Mouse (Mus musculus) heart, postnatal 14 days (tissue): Measurements from ENCODE around the gene Ppm1h. TPM values are rescaled to one million over a fixed set of nuclear protein-coding genes. Genes with fewer than 3 reads are reported as not detected.

Experiments
- DNase-seq, 2 experiments: peaks; one replicate each; pipeline ENCODE4 v3.0.0; 2021 to 2022
- intact Hi-C: fragments of 180-260 bp; cut with DNase I; formaldehyde crosslinking; loops from one replicate; pipeline ENCODE4 v1.15.1; 2025
- total RNA-seq, 2 experiments: library from RNA; stranded (reverse); gene quantifications; 2 replicates each; pipeline ENCODE4 v1.2.3; 2021

The Ppm1h gene
- total RNA-seq, 2 experiments from 2014 or later: 8.3 to 9.5 TPM

- no peak for DNase-seq
- intact Hi-C loops: no loop called here
These were observed 60.5 kb downstream of the Ppm1h start for GRCm38 (mm10) chr10:122739037-122739436.

- intact Hi-C loops: no loop called here
- DNase-seq: no peak
These were observed 61.6 kb downstream of the Ppm1h start for GRCm38 (mm10) chr10:122740117-122740516.

DNA sequence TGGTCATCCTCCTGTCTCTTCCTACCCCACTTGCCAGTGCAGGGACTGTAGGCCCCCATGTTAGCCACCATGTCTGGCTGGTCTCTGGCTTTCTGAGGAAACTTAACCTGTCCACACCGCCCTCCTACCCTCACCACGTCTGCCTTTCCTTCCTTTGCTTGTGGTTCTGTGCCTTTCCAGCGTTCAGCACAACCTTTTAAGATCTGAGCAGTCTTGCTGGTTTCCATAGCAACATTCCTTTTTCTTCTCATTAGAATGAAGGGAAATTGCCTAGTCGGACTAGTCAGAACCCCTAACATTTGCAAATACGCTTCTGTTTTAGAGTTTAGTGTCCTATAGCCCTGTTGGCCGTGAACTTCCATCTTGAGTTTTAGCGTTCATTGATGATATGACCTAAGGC is 62.6 kb downstream of the Ppm1h start:
- DNase-seq: no peak
- intact Hi-C loops: no loop called here

DNA sequence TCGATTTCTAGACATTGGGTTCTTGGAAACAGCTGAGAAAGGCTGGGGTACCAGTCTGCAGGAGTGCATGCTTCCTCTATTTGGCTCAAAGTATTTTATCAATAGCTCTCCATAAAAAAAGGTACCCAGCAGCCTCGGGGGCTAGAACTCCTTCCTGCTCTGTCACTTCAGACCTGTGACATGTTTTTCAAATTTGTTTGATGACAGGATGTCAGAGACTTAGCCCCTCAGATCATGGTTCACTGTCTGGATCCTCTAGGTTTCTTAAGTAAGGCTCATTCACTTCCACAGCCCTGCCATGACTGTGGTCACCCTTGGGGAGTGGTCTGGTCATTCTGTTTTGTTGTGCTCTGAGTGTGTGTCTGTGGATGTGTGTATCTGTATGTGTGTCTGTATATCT is 63.6 kb downstream of the Ppm1h start:
- no peak for DNase-seq
- intact Hi-C loops: no loop called here

DNA sequence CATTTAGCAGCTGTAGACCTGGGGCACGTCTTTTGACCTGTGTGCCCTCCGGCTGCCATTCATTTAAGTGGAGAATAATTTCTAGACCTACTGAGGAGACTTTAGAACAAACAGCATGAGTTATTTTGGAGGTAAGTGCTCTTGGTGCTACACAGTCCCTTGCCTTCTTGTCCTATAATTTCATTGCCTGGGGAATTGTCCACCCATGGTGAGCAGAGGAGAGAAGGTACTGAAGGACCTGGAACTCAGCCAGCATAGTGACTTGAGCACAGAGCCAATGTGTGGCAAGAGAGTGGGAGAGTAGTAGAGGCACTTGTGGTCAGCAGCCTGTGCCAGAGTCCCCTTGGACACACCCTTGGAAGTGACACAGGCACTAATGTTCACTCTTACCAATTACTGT is 64.8 kb downstream of the Ppm1h start:
- no peak for DNase-seq
- intact Hi-C loops: no loop called here

DNA sequence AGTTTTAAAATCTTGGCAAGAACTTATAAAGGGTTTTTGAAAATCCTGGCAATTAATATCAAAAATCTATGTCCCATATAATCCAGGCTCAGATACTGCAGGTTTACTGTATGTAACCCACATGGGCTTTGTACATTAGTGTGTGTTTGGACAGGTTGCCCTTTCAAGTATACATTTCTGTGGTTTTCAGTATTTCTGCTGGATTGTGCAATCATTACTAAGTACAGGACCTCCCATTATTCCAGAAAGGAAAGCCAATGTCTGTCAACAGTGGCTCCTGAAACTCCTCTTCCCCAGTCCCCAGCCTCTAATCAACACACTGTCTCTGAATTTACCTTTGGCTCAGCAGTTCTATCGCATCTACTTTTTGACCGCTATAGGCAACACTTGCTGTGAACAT is 66.4 kb downstream of the Ppm1h start:
- no peak for DNase-seq

GRCm38 (mm10) chr10:122746211-122746610 is 67.6 kb downstream of the Ppm1h start:
- intact Hi-C loops: no loop called here
- no peak for DNase-seq

More for the DNA sequence above, 66.4 kb downstream of the Ppm1h start:
- intact Hi-C loops: no loop called here

DNA sequence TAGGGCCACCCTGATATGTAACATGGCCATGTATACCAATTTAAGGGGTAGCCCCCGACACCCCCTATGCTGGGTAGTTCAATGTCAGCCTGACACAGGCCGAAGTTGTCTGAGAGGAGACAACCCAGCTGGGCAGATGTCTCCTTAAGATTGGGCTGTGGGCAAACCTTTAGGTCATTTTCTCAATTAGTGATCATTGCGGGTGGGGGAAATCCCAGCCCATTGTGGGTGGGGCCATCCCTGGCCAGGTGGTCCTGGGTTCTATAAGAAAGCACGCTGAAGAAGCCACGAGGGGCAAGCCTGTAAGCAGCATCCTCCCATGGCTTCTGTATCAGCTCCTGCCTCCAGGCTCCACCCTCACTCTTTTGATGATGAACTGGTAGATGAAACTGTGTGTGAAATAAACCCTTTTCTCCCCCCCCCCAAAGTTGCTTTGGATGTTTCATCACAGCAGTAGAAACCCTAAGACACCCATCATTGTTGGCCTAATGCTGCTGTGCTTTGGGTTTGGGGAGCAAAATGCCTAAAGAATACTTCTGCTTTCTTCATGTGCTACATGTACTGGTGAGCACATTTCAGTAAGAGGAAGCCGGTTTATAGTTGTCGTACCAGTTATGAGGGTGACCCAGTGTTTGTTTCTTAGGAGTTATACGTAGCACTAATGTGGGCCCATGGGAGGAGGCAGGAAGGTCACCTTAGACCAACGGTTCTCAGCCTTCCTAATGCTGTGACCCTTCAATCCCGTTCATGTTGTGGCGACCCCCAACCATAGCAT is 68.8 kb downstream of the Ppm1h start:
- no peak for DNase-seq
- intact Hi-C loops: no loop called here

DNA sequence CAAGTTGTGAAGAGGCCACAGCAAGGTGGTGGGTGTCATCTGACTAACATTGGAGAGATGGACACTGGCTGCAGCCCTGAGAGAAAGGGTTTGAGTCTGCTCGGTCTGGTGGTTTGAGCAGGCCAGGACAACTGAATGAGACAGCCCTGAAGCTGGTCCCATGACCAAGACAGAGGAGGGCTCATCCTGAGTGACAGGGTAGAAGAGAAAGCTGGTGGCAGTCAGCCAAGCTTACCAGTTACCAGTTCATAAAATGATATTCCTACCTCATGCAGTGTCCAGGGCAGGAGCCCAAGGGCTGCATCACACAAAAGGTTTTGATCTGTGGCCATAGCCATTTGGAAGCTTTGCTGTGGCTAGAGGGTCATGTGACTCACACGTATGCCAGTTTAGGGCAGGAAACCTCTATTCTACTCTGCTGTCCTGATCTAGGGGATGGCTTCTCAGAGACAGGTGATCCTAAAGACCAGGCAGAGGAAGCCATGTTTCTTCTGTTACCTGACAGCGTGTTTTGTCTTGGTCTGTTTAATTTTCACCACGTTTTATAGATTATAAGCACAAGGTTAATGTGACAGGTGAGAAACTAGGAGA is 69.9 kb downstream of the Ppm1h start:
- intact Hi-C loops: no loop called here
- no peak for DNase-seq

GRCm38 (mm10) chr10:122749071-122749470 is 70.5 kb downstream of the Ppm1h start:
- intact Hi-C loops: no loop called here

GRCm38 (mm10) chr10:122749876-122750275 is 71.3 kb downstream of the Ppm1h start:
- intact Hi-C loops: no loop called here
- DNase-seq: no peak

More at GRCm38 (mm10) chr10:122749071-122749470, 70.5 kb downstream of the Ppm1h start:
- no peak for DNase-seq

DNA sequence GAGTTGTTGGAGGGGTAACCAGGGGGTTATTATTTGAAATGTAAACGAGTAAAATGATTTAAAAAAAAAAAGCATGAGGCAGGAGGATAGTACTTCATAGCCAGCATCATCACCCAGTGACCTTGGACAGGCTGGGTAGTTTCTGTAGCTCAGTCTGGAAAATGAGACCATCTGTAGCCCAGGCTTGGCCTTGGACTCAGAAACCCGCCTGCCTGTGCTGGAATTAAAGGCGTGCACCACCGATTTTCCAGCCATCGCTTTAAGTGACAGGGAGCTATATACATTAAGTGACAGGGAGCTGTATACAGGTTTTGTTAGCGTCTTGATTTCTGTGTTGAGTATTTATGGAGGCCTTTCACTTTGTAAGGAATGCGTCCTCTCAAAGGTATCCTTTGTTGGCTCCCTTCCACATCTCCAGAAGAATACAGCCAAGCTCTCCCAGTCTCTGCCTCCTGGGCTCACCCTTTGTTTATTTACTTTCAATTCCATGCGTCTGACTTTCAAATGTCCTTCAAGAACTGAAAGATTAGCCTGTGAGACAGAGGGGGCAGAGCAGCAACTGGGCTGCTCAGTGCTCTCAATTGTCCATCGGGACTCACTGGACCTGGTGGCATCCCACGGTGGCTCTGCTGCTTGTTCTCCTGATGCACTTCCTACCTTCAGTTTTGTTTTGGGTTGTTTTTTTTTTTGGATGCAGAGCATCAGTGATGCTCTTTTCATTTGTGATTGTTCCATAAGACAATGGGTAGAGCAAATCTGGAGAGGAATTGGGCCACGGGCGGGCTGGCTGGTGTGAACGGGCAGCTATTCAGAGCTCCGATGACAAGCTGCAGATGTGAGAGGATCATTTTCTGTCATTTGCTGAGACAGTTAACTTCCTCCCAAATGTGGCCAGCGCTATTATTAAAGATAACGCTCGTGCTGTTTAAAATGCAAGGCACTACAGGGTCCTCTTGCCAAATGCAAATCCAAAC is 74.7 kb downstream of the Ppm1h start:
- intact Hi-C loops: no loop called here
- no peak for DNase-seq

- DNase-seq: no peak
- intact Hi-C loops: no loop called here
These were observed 75.4 kb downstream of the Ppm1h start for GRCm38 (mm10) chr10:122753924-122754307.

DNA sequence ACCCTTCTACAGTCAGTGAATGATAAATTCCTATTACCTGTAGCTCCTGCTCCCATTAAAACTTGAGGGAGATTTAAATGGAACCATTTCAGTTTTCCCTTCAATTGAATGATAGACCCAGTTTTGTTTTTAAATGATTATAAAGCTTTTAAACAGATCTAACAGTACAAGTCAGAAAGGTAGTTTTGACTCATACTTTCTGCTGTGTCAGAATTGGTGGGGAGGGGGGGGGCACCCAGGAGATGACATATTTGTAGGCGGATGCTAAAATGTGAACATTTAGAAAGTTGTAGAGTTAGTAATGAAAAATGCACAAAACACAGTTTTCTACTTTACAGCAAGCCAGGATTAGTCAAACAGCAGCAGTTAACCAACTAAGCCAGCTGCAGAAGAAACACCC is 76.4 kb downstream of the Ppm1h start:
- no peak for DNase-seq
- intact Hi-C loops: no loop called here

DNA sequence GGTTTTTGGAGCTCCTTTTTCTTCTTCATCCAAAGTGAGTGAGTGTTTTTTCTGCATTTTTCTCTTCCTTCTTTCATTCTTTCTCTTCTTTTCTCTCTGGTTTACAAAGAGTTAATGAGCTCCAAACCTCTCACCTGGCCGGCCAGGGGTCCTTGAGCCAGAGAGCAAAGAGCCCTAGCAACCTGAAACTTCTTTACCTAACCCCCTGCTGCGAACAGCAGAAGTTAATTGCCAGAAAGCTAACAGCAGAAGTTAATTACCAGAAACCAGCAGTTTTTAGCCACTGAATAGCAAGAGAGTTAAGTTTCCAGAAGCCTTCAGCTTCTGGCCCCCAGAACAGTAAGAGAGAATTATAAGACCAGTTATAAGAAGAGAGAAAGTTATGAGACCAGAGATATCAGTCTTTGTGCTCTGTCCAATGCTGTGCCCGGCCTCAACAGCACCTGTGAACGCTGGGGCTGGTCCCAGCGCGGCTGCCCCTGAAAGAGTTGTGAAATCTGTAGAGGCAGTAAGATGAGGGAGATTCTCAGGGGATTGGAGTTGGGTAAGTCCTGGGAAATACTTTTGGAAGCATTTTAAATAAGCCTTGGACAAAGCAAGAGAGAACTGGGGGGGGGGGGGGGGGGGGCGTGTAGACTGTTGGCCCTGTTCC is 78.4 kb downstream of the Ppm1h start:
- no peak for DNase-seq
- intact Hi-C loops: no loop called here

GRCm38 (mm10) chr10:122757727-122758126 is 79.2 kb downstream of the Ppm1h start:
- no peak for DNase-seq

DNA sequence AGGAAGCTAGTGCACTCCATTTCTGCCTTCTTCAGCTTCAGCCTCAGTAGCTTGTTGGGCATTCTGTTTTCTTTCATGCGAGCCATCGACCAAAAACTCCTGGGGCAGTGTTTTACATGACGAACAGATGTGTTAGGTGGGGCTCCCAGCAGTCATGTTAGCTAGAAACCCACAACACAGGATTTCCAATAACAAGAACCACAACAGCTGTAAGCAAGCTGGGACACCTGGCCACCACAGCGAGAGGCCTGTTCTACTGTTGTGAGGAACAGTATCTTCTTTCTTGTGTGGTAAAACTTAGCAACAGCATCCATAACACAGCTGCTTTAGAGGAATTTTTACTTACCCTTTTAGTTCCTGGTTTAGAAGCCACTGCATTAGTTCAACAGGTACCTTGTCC is 79.8 kb downstream of the Ppm1h start:
- no peak for DNase-seq
- intact Hi-C loops: no loop called here

More at GRCm38 (mm10) chr10:122757727-122758126, 79.2 kb downstream of the Ppm1h start:
- intact Hi-C loops: no loop called here

- no peak for DNase-seq
- intact Hi-C loops: no loop called here
These were observed 81.2 kb downstream of the Ppm1h start for GRCm38 (mm10) chr10:122759729-122760128.

GRCm38 (mm10) chr10:122760469-122761307 is 82.1 kb downstream of the Ppm1h start:
- no peak for DNase-seq
- intact Hi-C loops: no loop called here
